Mouse (Mus musculus) heart, postnatal 0 days (tissue): ENCODE measurements around the gene Filip1l.

Experiments
- CTCF ChIP-seq: IDR thresholded peaks from 2 replicates; pipeline ENCODE4 v1.5.1; 2016; ENCODE audit warnings: antibody characterized with exemption, control low read depth, low read depth
- EP300 ChIP-seq: IDR thresholded peaks from 2 replicates; pipeline ENCODE4 v1.6.1; 2016; ENCODE audit warnings: antibody characterized with exemption, low read depth

DNA sequence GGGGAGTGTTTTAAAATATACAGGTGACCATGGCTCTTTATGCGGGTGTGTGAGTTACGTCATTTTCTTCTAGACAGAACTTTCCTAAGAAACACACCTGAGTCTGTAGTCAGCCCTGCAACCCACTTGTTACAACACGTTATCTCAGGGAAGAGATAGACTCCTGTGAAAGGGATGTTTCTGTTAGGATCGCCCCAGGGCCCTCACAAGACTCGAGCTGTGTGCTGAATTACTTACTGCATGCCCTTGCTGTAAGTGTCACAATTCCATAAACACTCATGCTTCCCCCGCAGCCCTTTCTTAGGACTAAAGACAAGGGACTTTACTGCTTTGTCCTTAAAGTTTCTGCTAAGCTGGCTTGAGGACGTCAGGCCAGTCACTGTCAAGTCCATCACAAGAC, 20.6 kb upstream of the Filip1l start:
- no peak for TF ChIP-seq CTCF
- no peak for TF ChIP-seq EP300
